Mouse (Mus musculus) megakaryocyte, embryonic 14.5 days (primary cell): ENCODE measurements around the gene Mboat2.

Experiments
- FLI1 ChIP-seq: IDR thresholded peaks from 2 replicates; pipeline ENCODE4 v1.6.1; 2012; ENCODE audit warnings: low read length, inconsistent platforms, mixed read lengths
- GATA1 ChIP-seq: IDR thresholded peaks from 3 replicates; pipeline ENCODE4 v1.6.1; 2012; ENCODE audit warnings: mixed read lengths, low read length, inconsistent platforms, borderline replicate concordance

DNA sequence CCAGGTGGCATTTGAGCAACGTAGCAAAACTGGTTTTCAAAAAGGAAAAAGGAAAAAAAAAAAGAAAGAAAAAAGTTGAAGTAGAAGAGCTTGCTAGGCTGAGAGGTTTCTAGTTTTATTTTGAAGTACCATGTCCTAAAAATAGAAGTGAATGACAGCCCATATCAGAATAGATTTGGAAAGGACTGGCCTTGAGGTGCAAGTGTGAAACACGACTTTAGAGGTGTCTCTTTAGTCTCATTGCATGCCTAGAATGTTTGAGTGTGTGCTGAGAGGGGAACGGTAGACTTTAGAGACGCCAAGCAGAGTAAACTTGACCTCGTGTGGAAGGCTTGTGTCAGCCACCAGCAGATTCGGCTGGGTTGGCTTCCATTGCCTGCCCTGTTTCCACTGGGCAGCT lies 81.5 kb downstream of the Mboat2 start:
- TF ChIP-seq GATA1 = no peak
- TF ChIP-seq FLI1 = no peak
